8 mouse cellular contexts compared by ENCODE assay signal in genomic region chr13:52828946-52829523, GRCm38 (mm10).
DNase-seq lines count a peak whose midpoint lies in the region; ATAC-seq and TF ChIP-seq lines count a peak whose summit lies in the region.

No protein-coding gene starts in this region.

- intact Hi-C loops in heart, postnatal 14 days (cut with DNase I): no loop called here

- TF ChIP-seq CTCF in intestine, postnatal 0 days (IDR thresholded peaks at IDR 0.05; ENCODE audit: low read depth): no peak

- no peaks in the 10 kb centered on the region for H3K27me3 ChIP-seq in limb, embryonic 10.5 days (ENCODE audit: low read depth, poor library complexity, severe bottlenecking)
- H3K27me3 ChIP-seq in midbrain, embryonic 16.5 days (ENCODE audit: control insufficient read depth, insufficient read depth, low read depth, low read length): no peaks in the 10 kb centered on the region; the same call in 1 of the 2 replicates
- no peaks in the 10 kb centered on the region for H3K27me3 ChIP-seq in intestine, postnatal 0 days (replicated peaks; ENCODE audit: control insufficient read depth, insufficient read depth, low read length)

- 0 out of 2 replicates have a peak, but pooled peaks cover 5% of the 10 kb centered on the region for H3K36me3 ChIP-seq in limb, embryonic 10.5 days
- no peaks in the 10 kb centered on the region for H3K36me3 ChIP-seq in midbrain, embryonic 16.5 days (ENCODE audit: control insufficient read depth, insufficient read depth, low read length)
- no peaks in the 10 kb centered on the region for H3K36me3 ChIP-seq in intestine, postnatal 0 days (ENCODE audit: control insufficient read depth, insufficient read depth)

- peaks cover 22% of the 10 kb centered on the region for H3K4me1 ChIP-seq in limb, embryonic 10.5 days
- H3K4me1 ChIP-seq in midbrain, embryonic 16.5 days (ENCODE audit: control insufficient read depth, insufficient read depth, low read length): no peaks in the 10 kb centered on the region; the same call in none of the 2 replicates
- peaks cover 11% of the 10 kb centered on the region; the same call in 1 of the 2 replicates for H3K4me1 ChIP-seq in intestine, postnatal 0 days (replicated peaks; ENCODE audit: control insufficient read depth, insufficient read depth, low read length)

- H3K9me3 ChIP-seq in limb, embryonic 10.5 days (replicated peaks): no peaks in the 10 kb centered on the region
- H3K9me3 ChIP-seq in midbrain, embryonic 16.5 days (replicated peaks; ENCODE audit: control insufficient read depth, low read length, poor library complexity, severe bottlenecking): no peaks in the 10 kb centered on the region
- no peaks in the 10 kb centered on the region for H3K9me3 ChIP-seq in intestine, postnatal 0 days (ENCODE audit: control insufficient read depth)

- H3K27ac ChIP-seq in limb, embryonic 10.5 days: no peak overlapping the region; the same call in 1 of the 2 replicates
- no peak overlapping the region for H3K27ac ChIP-seq in midbrain, embryonic 16.5 days (ENCODE audit: low read length)
- no peak overlapping the region for H3K27ac ChIP-seq in intestine, postnatal 0 days (ENCODE audit: low read depth, low read length)

- peak; percentile 90 for DNase-seq in adipocyte (ENCODE audit: low spot score)
- peak; percentile 22 to 39 for DNase-seq in heart, postnatal 14 days
- no peak for DNase-seq in limb, embryonic 10.5 days (ENCODE audit: low spot score)
- DNase-seq in embryo, embryonic 10 days (ENCODE audit: low spot score): no peak

- no peak overlapping the region for H3K4me3 ChIP-seq in limb, embryonic 10.5 days
- H3K4me3 ChIP-seq in midbrain, embryonic 16.5 days (ENCODE audit: low read depth, low read length): no peak overlapping the region
- H3K4me3 ChIP-seq in intestine, postnatal 0 days (ENCODE audit: low read depth, low read length): no peak overlapping the region

- no peak overlapping the region for H3K4me2 ChIP-seq in midbrain, embryonic 16.5 days (ENCODE audit: low read length)
- no peak overlapping the region for H3K4me2 ChIP-seq in intestine, postnatal 0 days (replicated peaks; ENCODE audit: low read depth)

- WGBS in limb, embryonic 10.5 days: 78% methylated on average over 12 of the region's 12 CpGs
- 82% methylated on average over 12 of the region's 12 CpGs for WGBS in midbrain, embryonic 16.5 days
- WGBS in intestine, postnatal 0 days: 75% methylated on average over 12 of the region's 12 CpGs

- H3K9ac ChIP-seq in midbrain, embryonic 16.5 days (ENCODE audit: low read depth, low read length): no peak overlapping the region
- no peak overlapping the region for H3K9ac ChIP-seq in intestine, postnatal 0 days (ENCODE audit: low read depth, low read length)

- peak; percentile 72 for ATAC-seq in CD4-positive, CD25-positive, alpha-beta regulatory T cell, adult 4 months
- ATAC-seq in megakaryocyte progenitor cell, adult 5-6 weeks (replicated peaks; ENCODE audit: poor library complexity): peak; percentile 30; the same call in 1 of the 2 replicates
- ATAC-seq in midbrain, embryonic 16.5 days: no peak
- ATAC-seq in intestine, postnatal 0 days: no peak

Comparison
In these comparisons a context has a peak if more than half of its experiments do, and no peak if none do; other contexts are left out.
1. ATAC-seq: peak in CD4-positive, CD25-positive, alpha-beta regulatory T cell, adult 4 months (single experiment) and megakaryocyte progenitor cell, adult 5-6 weeks (single experiment); none in midbrain, embryonic 16.5 days (single experiment) and intestine, postnatal 0 days (single experiment).
2. DNase-seq: peak in adipocyte (single experiment) and heart, postnatal 14 days (2 of 2); none in limb, embryonic 10.5 days (single experiment) and embryo, embryonic 10 days (single experiment).